Mouse (Mus musculus) cerebellum, adult 9-10 months (tissue): Measurements from ENCODE around the gene Psma4.
"Not testable (repeated sequence)": the region's sequence is repeated elsewhere in the genome, so short reads cannot be mapped to it uniquely, and the experiment has no call there.

Experiments
- DNase-seq: peaks from one replicate; pipeline ENCODE4 v3.0.0; 2022

Gene Psma4

GRCm38 (mm10) chr9:54950575-54951321, at the start of gene Psma4, which contains the start of gene AY074887:
Gene Psma4 (plus strand): TSS chr9:54950790.
Gene AY074887 (minus strand): TSS chr9:54950998.
- peak; percentile 84 for DNase-seq

- DNase-seq = no peak
Measured at GRCm38 (mm10) chr9:54909446-54909845, 41.1 kb upstream of the Psma4 start.

- no peak for DNase-seq
Measured at GRCm38 (mm10) chr9:54915576-54915975, 35.0 kb upstream of the Psma4 start.

- peak; percentile 30 for DNase-seq
Measured at GRCm38 (mm10) chr9:54916401-54916800, 34.2 kb upstream of the Psma4 start.

GRCm38 (mm10) chr9:54917010-54917677, 33.4 kb upstream of the Psma4 start, which contains the start of gene Hykk:
Gene Hykk (plus strand): TSS chr9:54917283.
- peak; percentile 97 for DNase-seq

- DNase-seq = no peak
Measured at GRCm38 (mm10) chr9:54918191-54918590, 32.4 kb upstream of the Psma4 start.

- no peak for DNase-seq
Measured at GRCm38 (mm10) chr9:54918781-54919180, 31.8 kb upstream of the Psma4 start.

- no peak for DNase-seq
Measured at GRCm38 (mm10) chr9:54919946-54920345, 30.6 kb upstream of the Psma4 start.

- DNase-seq = no peak
Measured at GRCm38 (mm10) chr9:54930741-54931140, 19.8 kb upstream of the Psma4 start.

GRCm38 (mm10) chr9:54931765-54932164, 18.8 kb upstream of the Psma4 start:
- no peak for DNase-seq

GRCm38 (mm10) chr9:54932379-54932778, 18.2 kb upstream of the Psma4 start:
- DNase-seq = no peak

- no peak for DNase-seq
Measured at GRCm38 (mm10) chr9:54942071-54942470, 8.5 kb upstream of the Psma4 start.

GRCm38 (mm10) chr9:54944467-54944866, 6.1 kb upstream of the Psma4 start:
- no peak for DNase-seq

GRCm38 (mm10) chr9:54946256-54946655, 4.3 kb upstream of the Psma4 start:
- no peak for DNase-seq

GRCm38 (mm10) chr9:54949465-54949864, 1.1 kb upstream of the Psma4 start:
- DNase-seq = no peak

GRCm38 (mm10) chr9:54950162-54950561, 428 bp upstream of the Psma4 start:
- not testable (repeated sequence) for DNase-seq

- DNase-seq = no peak
Measured at GRCm38 (mm10) chr9:54961059-54961458, 10.5 kb downstream of the Psma4 start.

GRCm38 (mm10) chr9:54963669-54964068, 13.1 kb downstream of the Psma4 start:
- no peak for DNase-seq

GRCm38 (mm10) chr9:54969972-54970637, 19.5 kb downstream of the Psma4 start:
- DNase-seq = no peak

- no peak for DNase-seq
Measured at GRCm38 (mm10) chr9:54980674-54981073, 30.1 kb downstream of the Psma4 start, which contains the start of gene Chrna5. Gene Chrna5 (plus strand): TSS chr9:54980880.

- no peak for DNase-seq
Measured at GRCm38 (mm10) chr9:54981291-54982191, 31.0 kb downstream of the Psma4 start.

- DNase-seq = no peak
Measured at GRCm38 (mm10) chr9:54982401-54982800, 31.8 kb downstream of the Psma4 start.

- DNase-seq = no peak
Measured at GRCm38 (mm10) chr9:54990362-54990761, 39.8 kb downstream of the Psma4 start.
